Mouse (Mus musculus) naive thymus-derived CD4-positive, alpha-beta T cell, adult 2 months (primary cell): ENCODE data around the gene Rp2.
"Not testable (repeated sequence)": the region's sequence is repeated elsewhere in the genome, so short reads cannot be mapped to it uniquely, and the experiment has no call there.

Experiments
- DNase-seq: peaks from one replicate; pipeline ENCODE4 v3.0.0-alpha.2; 2011; ENCODE audit warnings: low read depth

Rp2 gene

DNA sequence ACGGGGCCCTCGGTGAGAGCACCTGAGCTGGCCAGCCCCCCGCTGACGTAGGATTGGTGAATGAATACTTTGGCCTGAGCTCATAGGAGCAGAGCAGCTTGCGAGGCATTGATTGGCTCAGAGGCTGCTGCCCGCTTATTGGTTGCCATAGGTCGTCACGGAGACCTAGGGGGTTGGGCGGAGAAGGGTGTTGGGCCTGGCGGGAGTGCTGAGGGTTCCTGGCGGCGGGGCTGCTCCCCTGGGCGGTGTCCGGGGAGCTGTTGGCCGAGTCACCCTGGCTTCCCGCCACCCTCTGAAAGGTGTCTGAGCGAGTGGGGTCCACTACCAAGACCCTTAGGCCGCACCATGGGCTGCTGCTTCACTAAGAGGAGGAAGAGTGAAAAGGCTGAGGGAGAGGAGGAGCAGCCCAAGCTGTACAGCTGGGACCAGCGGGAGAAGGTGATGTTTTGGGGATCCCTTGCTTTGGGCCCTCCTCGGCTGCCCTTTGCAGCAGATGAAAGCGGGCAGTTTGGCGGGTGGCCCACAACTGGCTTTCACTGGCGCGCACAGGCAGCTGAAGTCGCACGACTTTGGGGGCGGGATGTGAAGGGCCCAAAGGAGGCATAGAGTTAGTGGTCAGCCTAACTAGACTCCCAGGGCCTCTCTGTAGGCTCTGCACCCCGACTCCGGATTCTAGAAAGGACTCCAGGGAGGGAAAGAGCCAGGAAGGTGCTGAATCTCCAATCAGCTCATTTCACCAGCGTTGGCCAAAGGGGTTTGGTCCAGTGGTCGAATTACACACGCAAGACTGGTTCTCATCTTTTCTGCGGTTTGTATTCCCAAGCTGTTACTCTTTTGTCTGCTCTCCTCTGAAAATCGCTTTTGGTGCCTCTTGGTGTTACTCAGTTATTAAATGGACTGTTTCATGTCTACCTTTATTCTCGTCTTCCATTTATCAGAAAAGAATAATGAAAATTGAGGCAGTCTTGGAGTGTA lies at the start of gene Rp2:
Rp2 (plus strand) TSS at position 91 of the 975 bp plus-strand sequence.
- DNase-seq: peak; percentile 84

DNA sequence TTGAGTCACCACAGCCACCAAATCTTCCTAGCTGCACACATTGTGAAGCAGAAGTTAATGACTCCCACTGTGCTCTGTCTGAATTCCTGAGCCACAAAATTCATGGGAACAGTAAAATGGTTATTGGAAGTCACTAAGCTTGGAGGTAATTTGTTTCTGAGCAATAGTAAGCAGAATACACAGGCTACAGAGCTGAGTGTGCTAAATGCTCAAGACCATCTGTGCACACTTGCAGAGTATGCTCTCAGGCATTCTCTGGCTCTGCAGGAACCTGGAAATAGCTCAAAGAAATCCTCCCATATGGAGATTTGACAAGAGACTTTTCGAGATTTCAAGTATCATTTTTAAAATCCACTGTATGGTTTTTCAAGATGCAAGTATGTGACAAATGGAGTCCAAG lies 31.5 kb upstream of the Rp2 start:
- DNase-seq: no peak

DNA sequence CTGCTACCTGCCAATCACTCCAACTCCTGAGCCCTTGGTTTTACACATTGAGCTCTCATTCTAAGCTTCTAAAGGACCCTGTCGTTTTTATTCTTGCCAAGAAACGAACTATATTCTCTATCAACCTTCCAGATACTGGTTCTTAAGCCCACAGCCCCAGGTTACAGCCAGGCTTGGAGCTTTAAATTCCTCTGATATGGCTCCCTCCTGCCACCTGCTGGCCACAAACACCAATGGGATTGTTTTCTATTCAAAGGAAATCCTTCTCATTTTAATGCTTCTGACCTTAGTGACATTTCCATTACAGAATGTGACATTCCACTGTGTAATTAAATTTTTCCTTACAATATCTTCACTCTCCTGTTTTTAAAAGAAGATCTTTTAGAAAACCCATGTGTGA lies 28.6 kb upstream of the Rp2 start:
- DNase-seq: peak; percentile 54

DNA sequence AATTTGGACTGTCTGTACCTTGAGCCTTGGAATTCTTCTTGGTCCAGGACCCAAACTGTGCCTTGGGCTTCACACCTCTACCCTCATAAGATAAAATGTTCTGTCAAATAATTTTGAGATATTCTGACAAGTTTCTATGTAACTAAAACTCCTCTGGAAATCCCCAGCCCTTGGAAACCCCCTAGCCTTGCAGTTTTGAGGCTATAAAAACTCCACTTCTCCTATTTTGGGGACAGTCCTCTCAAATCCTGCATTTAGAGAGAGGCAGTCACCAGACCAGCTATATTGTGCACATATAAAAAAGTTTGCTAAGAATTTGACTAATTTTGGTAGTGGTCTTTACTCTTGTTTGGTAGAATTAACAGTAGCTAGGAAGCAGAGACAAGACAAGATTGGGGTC lies 19.3 kb upstream of the Rp2 start:
- DNase-seq: no peak

DNA sequence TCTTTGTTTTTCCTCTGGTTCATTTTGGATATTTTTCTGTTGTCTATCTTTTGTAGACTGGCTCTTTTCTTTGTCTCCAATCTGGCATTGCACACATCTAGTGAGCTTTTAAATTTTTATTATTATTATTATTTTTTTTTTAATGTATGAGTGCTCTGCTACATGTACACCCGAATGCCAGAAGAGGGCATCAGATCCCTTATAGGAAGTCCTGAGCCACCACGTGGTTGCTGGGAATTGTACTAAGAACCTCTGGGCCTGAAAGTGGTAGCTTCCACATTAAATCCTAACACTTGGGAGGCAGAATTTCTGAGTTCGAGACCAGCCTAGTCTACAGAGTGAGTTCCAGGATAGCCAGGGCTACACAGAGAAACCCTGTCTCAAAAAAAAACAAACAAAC lies 17.9 kb upstream of the Rp2 start:
- DNase-seq: no peak

DNA sequence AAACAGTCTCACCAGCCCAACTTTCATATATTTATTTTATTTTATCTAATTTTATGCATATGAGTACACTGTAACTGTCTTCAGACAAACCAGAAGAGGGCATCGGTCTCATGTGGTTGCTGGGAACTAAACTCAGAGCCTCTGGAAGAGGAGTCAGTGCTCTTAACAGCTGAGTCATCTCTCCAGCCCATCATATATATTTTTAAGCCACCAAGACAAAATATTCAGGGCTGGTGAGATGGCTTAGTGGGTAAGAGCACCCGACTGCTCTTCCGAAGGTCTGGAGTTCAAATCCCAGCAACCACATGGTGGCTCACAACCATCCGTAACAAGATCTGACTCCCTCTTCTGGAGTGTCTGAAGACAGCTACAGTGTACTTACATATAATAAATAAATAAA lies 14.0 kb upstream of the Rp2 start:
- not testable (repeated sequence) for DNase-seq

DNA sequence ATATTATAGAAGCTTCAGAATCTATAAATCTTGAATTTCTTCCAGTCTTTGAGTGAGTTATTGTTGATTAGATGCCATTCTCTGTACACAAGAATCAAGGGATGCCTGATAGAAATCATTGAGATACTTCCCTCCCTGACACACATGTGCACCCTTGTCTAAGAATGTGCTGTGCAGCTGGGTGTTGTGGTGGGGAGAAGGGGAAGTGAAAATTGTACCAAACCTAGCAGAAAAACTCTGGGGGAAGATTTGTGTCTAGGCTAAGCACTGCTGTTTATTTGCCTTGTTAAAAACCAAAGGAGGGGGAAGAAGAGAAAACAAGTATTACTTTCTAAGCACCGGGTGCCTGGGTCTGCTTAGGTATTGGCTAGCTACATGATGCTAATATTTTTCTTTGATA lies 9.0 kb upstream of the Rp2 start:
- no peak for DNase-seq

DNA sequence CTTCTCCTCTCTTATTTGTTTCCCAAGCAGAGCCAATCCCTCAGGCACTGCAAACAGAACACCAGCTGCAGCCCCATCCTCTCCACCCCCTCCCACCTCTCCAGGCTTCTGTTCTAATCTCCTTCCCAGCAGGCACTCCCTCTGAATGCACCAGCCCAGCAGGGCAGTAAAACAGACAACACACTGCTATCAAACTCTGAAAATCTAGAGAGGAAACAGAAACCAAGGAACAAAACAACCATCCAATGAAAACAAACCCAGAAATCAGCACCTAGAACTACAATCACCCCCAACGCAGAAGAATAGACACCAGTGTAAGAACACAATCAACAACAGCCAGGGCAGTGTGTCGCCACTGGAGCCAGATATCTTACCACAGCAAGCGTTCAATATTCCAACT lies 8.0 kb upstream of the Rp2 start:
- DNase-seq: no peak

DNA sequence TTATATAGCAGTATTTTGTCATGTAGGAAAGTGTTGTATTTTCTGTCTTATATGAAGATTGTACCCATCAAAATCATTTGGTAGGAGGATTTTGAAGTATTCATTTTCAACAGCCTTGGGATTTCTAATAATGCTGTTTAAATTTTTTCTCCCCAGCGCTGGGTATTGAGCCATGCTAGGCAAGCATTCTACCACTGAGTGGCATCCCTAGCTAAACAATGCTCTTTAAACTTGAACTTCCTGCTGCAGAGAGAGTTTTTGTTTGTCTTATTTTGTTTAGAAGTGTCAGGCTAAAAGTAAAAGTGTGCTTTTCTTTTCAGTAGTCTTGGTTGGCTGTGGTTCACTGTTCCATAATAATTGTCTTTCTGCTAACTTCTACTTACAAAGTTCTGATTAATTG lies 1.8 kb downstream of the Rp2 start:
- DNase-seq: peak; percentile 20

DNA sequence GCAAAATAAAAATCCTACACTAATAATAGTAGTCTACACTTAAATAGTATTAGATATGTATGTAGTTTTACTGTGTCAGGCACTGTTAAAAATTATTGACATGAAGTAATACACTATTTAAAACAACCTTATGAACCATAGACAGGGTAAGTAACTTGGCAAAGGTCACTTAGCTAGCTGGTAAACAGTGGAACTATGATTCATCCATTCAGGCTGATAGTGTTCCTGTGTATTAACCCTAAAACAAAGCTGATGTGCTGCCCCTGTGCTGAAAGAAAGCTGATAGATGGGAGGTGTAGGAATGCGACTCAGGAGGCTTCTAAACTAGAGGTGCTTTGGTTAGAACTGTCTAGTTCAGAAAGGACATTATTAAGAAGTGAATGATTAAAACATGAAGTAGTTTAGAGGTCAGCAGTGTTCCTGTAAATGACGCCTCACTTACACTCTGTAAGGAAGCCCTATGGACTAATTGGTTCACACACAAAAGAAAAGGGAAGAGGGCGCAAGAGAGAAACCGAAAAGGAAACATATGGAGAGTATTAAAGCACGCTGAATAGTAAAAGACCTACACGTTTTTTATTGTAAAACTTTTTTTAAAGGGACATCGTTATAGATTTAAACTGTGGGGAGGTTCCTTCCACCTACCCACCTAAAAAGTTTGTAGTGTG lies 15.2 kb downstream of the Rp2 start:
- DNase-seq: no peak

DNA sequence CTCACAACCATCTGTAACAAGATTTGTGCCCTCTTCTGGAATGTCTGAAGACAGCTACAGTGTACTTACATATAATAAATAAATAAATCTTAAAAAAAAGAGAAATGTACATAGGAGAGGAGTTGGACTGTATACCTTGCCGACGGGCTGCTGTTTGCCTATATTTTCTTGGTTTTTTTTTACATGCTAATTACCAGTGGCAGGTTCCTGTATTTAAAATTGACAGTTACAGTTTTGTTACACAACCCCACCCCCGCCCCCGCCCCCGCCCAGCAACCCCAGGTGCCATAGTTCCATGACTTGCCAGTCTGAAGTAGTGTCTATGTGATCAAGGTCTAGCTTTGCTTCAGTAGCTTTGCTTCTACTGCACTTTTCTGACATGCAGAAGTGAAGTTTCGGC lies 18.0 kb downstream of the Rp2 start:
- no peak for DNase-seq

DNA sequence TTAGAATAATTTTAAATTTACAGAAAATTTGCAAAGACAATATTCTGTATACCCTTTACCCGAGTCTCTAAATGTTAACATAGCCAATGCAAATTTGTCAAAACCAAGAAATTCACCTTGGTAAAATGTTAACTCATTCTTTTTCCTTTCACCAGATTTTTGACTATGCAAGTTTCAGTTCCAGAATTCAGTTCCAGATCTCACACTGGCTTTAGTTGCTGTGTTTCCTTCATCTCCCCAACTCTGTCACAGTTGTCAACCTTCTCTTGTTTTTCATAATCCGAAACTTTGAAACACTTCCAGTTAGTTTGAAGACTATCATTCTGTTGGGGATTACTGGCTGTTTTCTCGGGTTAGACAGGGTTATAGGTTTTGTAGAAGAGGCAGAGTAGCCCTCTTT lies 22.7 kb downstream of the Rp2 start:
- no peak for DNase-seq

DNA sequence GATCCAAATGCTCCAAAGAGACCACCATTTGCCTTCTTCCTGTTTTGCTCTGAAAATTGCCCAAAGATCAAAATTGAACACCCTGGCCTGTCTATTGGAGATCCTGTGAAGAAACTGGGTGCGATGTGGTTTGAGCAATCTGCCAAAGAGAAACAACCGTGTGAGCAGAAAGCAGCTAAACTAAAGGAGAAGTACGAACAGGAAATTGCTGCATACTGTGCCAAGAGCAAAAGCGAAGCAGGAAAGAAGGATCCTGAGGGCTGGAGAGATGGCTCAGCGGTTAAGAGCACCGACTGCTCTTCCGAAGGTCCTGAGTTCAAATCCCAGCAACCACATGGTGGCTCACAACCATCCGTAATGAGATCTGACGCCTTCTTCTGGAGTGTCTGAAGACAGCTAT lies 27.7 kb downstream of the Rp2 start:
- not testable (repeated sequence) for DNase-seq

DNA sequence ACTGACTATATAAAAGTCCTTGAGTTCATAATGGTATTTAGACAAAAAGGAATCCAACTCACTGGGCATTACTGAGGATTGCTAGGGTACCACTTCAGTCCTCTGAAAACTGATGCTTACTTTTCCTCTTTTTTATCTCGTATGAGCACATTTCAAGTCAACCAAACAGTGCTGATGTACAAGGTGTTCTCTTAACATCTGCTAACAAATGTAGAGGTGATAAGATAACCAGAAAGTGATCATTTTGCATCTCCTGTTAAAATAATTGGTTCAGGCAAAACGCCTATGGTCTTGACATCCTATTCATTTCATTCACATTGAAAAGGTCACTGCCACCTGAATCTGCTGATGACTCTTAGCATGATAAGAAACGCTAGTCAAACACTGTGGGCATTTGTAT lies 28.7 kb downstream of the Rp2 start:
- no peak for DNase-seq

DNA sequence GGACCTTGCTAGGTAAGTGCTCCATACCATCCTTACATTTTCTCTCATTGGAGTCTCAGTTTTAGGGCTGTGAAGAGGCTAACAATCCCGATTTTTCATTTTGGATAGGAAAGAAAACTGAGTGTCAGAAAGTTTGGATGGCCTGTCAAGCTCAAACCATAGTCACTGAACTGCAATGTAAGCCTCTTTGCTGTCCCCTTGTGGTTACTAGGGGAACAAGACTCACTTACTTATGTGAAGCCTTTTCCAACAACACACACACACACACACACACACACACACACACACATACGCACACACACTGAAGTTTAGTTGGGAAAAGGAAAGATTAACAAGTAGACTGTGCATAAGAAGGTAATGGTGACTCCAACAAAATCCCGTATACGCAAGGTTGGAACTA lies 39.8 kb downstream of the Rp2 start:
- DNase-seq: peak; percentile 26

DNA sequence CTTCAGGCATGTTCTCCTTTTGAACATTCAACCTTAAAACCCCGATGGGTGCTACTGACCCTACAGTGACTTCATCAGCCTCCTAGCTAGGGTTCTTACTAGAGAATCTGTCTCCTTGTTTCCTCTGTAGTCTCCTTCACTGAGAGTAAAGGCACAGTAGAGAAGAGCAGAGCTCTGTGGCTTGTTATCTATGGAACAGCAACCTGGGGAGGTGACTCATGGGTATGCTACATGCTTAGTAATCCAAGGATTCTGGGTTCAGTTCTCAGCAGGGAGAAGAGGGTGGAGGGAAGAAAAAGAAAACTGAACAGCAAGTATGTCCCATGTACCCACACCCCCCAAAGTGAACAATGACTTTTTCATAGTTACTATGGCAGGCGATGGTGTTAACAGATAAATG lies 42.6 kb downstream of the Rp2 start:
- no peak for DNase-seq

DNA sequence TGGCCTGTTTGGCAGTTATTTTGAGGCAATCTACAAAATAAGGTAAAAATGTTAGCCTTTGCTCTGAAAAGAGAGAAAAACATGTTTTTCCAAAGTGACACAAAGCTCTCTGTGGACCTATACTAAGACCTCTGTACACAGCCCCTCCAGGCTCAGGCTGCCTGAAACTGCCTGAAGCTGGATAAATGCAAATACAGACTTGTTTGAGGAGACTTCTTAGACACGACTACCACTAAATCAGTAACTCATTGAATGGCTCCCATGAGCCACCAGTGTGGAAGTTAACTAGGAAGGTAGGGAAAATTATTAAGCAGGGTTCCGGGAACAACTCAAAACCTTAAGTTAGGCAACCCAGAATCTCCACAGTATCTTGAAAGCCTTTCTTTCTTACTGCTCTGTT lies 43.4 kb downstream of the Rp2 start:
- no peak for DNase-seq

DNA sequence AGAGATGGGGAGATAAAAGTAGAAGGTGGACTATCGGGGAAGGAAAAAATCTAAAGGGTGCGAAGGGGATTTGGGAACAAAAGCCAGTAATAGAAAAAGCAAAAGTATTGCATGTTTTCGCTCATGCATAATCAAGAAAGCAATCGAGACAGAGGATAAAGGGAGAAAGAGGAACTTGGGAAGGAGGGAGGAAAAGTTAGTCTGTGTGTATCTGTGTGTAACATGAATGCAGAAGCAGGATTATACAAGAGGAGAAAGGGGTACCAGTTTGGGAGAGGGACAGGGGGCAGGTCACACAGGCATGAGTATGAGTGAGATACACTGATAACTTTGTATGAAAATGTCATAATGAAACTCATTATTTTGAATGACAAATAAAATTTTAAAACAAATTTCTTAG lies 47.1 kb downstream of the Rp2 start:
- no peak for DNase-seq

DNA sequence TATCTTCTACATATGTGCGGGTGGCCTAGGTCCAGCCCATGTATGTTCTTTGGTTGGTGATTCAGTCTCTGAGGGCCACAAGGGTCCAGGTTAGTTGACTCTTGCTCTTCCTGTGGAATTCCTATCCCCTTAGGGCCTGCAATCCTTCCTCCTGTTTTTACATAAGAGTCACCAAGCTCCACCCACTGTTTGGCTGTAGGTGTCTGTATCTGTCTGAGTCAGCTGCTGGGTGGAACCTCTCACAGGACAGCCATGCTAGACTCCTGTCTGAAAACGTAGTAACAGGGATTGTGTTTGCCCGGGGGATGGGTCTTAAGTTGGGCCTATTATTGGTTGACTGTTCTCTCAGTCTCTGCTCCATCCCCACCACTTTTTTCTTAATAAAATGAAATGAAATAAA lies 47.9 kb downstream of the Rp2 start:
- no peak for DNase-seq

DNA sequence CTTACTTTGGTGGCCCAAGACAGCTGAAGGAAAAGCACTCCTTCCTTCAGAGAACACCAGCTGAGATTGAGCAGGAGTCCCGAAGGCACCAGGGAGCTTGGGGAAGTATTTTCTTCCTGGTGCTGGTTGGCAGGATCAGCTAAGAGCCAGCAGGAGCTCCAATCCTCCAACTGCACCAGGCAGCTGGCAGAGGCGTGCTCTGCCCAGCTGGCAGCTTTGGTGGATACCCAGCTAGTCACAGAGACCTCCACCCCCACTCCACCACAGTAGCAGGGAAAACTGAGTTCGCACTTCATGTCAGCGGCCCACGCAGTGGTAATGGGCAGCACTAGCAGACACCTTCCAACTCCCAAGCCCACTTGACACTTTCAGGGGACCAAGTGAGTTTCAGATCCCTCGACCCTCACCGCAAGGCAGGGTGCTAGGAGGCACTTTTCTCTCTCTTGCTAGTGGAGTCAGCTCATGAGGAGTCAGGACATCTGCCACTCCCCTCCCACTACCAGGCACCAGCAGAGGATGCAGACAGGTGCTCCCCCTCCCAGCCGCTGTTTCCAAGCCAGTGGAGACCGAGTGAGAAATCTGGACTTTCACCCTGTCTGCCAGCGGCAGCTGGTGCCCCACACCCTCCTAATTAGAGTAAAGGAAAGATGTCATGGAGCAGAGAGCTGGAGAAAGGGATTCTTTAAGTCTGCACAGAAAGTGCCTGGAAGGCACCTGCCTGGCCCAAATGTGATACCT lies 50.8 kb downstream of the Rp2 start:
- DNase-seq: no peak

DNA sequence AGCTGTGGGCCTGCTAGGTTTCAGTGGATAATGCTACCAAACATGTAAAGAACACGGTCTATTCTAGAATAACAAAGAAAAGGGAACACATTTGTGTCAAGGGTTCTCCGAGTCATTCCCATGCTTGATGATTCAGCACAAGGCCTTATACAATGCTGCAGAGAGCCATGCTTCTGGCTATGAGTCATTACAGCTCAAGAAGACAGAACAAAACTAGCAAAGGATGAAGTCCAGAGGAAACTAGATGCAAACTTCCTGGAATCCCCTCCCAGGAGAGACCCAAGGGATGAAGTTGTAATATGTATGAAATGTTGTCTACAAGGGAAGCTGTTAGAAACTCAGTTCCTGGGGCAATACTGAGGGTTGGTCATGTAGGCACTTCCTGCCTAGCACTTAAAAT lies 54.2 kb downstream of the Rp2 start:
- DNase-seq: no peak

DNA sequence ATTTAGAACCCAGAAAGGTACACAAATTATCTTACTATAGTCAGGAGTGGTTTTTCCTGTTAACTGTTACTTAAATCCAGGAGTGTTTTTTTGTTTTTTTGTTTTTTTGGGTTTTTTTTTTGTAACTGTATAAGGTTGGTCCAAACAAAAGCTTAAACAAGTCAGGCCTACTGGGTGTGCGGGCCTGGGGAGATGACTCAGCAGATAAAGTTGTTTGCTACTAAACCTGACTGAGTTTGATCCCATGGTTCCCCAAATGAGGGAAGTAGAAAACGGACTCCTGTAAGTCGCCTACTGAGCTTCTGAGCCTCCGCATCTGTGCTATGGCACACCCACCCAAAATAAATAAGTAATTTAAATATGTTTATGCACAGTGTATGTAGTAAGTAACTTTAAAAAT lies 55.3 kb downstream of the Rp2 start:
- no peak for DNase-seq
